Mouse (Mus musculus) cerebellum, postnatal 10 days (tissue): ENCODE data around the gene Snx33.

Experiments used
- DNase-seq, 2 experiments: peaks; one replicate each; pipeline ENCODE4 v3.0.0; 2021; ENCODE audit warnings: mixed read lengths in 2 of 2

The Snx33 gene

DNA sequence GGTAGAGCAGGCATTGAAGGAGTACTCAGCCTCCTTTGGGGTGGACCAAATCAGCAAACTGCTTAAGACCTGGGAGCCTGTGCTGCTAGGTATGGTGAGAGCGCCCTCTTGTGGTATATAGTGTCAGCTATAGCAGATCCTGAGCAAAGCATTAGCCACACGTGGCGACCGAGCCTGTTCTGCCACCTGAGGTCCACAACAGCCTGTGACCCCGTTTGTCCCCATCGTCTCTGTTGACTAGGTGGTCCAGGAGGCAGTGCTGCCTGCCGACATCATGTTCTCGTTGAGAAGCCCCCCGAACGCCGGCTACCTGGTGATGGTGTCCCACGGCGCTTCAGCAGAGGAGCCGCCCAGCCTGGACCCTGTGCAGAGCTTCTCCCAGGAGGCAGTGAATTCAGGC, 38.4 kb downstream of the Snx33 start:
- peak; percentile 92 to 97 for DNase-seq

GRCm38 (mm10) chr9:56887581-56887980, 40.6 kb downstream of the Snx33 start:
- no peak for DNase-seq

- DNase-seq, result no peak
These were observed 41.6 kb downstream of the Snx33 start for GRCm38 (mm10) chr9:56886601-56887000.

DNA sequence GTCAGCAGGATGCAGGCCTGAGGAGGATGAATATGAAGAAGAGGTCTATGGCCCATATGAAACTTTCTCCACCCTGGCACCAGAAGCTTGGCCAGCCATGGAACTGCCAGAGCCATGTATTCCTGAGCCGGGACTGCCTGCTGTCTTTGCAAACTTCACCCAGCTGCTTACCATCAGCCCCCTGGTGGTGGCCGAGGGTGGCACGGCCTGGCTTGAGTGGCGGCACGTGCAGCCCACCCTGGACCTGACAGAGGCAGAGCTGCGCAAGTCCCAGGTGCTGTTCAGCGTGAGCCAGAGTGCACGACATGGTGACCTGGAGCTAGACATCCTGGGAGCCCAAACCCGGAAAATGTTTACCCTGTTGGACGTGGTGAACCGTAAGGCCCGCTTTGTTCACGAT, 42.1 kb downstream of the Snx33 start:
- peak; percentile 52 to 53 for DNase-seq

DNA sequence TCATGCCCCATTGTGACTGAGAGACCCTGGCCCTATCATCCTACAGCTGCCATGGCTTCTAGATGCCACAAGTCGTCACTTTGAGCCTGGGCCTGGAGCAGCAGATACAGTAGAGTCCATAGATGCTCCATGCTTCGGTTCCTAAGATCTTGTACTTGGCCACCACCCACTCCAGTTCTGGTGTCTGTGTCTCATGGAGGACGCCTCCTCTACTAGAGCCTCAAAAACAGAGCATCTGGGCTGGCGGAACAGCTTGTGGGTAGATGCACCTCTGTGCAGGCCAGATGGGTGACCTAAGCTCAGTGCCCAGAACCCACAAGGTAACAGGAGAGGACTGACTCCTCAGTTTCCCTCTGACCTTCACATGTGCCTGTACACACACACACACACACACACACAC, 43.8 kb downstream of the Snx33 start:
- DNase-seq, result no peak

DNA sequence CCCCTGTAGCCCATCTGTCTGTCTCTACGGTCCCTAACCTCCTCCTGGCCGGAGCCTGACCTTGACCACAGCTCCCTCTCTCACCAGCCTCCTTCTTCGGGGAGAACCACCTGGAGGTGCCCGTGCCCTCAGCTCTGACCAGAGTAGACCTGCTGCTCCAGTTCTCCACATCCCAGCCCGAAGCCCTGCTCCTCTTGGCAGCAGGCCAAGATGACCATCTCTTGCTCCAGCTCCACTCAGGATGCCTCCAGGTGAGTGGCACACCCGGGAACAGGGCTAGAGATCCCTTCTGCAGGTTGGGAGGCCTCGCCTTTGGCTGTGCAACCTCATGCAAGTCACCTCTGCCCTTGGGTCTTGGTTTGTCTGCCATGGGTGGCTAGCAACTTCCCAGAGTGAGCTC, 44.7 kb downstream of the Snx33 start:
- DNase-seq, result no peak

DNA sequence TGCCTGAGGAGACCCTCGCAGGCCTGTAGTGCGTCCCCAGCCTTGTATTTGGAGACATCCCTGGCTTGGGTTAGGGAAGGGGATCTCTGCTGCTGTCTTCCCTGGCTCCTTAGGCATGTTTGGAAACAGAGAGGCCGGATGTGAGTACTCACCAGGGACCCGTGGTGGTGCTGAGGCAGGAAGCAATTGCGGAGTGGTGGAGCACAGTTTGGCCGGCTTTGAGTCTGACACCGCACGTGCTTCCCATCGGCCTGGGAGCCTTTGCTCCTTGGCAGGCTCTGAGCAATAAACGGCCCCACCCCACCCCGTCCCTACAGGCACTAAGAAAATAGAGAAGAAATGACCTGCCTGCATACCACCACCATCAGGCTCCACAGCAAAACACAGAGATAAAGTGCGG, 45.4 kb downstream of the Snx33 start:
- no peak for DNase-seq

DNA sequence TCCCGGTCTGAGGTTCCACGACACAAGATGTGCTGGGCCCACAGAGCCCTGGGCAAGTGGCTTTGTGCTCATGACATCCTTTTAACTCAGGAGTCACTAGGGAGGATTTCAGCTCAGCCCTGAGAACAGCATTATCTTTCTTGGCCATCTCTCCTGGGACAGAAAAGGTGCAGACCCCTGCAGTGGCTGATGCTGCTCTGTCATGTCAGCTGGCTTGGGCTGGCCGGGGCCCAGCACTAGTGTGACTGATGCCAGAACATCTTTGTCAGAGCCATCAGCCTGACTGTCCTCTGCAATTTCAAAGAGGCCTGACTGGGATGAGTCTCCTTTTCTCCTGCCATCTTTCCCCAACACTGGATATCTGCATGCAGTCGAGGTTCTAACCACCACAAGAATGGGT, 45.9 kb downstream of the Snx33 start:
- peak; percentile 47 to 55 for DNase-seq

GRCm38 (mm10) chr9:56881539-56882082, 46.6 kb downstream of the Snx33 start:
- DNase-seq, result no peak

DNA sequence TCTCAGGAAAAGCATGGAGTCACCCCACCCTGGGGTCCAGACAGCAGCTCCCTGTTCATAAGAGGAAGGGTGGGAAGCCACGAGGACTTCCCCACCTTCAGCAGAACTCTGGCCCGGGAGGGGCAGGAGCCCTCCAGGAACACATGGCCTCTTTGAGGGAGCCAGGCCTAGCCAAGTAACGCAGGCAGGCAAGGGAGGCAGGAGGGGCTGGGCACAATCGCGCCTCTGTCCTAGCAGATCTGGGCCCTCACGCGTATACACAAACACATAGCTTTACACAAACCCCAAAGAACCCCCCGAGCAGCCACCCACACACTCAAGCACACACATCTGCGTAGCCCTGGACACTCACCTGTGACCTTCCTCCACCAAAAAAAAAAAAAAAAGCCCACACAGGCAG, 47.4 kb downstream of the Snx33 start:
- DNase-seq, result peak; percentile 53 to 61

DNA sequence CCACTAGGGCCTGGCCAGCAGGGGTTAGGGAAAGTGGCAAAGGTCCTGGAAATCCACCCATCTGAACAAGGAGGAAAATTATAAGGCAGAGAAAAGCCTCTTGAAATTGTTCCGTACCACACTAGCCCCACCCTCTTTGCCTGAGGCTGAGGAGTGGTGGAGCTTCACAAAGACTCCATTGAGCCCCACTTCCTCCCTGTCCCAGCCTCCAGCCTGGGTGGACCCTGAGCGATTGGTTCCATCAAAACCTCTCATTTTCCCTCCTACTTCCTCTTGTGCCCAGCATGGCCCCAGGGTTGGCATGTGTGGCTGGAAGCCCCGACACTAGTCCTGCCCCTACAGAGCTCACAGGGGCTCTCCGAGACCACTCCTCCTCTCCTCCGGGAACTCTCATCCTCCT, 50.9 kb downstream of the Snx33 start:
- DNase-seq, result no peak

DNA sequence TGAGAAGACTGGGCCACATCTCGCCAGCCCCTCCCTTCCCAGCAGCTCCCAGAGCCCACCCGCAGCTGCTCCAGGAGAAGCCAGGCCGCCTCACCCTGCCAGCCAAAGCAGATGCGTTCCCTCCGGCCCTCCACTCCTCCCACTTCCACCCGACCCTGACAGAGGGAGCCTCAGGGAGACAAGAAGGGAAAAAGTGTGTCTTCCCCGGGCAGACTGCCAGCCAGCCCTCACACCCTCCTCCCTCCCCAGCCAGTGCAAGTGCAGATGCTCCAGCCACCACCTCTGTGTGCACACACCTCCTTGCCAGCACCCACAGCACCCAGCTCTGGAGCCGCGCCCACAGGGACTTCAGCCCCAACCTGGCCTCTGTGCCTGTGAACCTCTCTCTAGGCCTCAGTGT, 51.4 kb downstream of the Snx33 start:
- DNase-seq, result peak in 1 of 2 experiments; percentile 48

DNA sequence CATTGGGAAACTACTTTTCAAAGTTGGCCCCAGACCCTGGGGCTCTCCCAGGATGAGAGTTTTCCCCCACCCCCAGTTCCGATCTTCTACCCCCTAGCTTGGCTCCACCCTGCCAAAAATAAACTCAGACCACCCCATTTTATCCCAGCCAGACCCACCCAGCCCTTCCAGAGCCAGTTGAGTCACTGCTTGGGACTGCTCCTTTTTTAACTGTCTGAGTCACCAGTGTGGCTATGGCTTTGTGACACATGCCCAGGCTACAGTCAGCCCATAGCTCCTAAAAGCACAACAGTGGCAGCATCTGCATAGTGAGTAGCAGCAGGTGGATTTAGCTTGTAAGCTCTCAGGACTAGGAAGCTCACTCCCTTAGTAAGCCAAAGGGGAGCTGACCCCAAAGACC, 55.1 kb downstream of the Snx33 start:
- no peak for DNase-seq

- no peak for DNase-seq
These were observed 55.9 kb downstream of the Snx33 start for GRCm38 (mm10) chr9:56872105-56872903.

DNA sequence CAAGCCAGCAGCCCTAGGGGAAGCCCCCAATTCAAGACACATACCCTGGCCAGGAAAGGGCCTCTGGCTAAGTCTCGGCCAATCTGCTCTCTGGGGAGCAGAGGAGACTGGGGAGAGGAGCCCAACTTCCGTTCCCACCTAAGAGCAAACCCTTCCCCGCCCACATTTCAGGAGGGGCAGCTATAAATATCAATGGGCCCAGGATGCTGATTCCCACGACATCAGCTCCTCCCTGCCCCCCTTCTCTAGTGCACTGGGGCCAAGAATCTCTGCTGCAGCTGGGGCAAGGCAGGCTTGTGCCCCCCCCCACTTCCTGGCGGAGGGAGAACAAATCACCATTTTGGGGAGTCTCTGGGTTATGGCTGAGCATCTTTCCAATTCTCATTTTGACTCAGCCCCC, 57.0 kb downstream of the Snx33 start:
- DNase-seq, result peak in 1 of 2 experiments; percentile 50

GRCm38 (mm10) chr9:56870778-56871177, 57.4 kb downstream of the Snx33 start:
- DNase-seq, result no peak

GRCm38 (mm10) chr9:56869552-56869951, 58.6 kb downstream of the Snx33 start:
- DNase-seq, result peak; percentile 53 to 73

GRCm38 (mm10) chr9:56868292-56868691, 59.9 kb downstream of the Snx33 start:
- DNase-seq, result peak; percentile 84 to 92
